In genomic region chr3:87618240-87618639, GRCm38 (mm10) we compare ENCODE assay signal across 8 mouse cellular contexts. TPM values are rescaled to one million over a fixed set of nuclear protein-coding genes. Genes with fewer than 3 reads are reported as not detected.
A peak's percentile ranks its signal among the peaks of the same experiment; 100 is the strongest.
DNase-seq lines count a peak whose midpoint lies in the region; ATAC-seq lines count a peak whose summit lies in the region.

No protein-coding gene starts in this region.

- peak overlapping the region; percentile 87 for H3K4me2 ChIP-seq in kidney, embryonic 14.5 days (replicated peaks; ENCODE audit: low read depth, low read length)
- H3K4me2 ChIP-seq in hindbrain, embryonic 14.5 days (replicated peaks), result peak overlapping the region; percentile 98
- H3K4me2 ChIP-seq in midbrain, embryonic 14.5 days (ENCODE audit: low read length), result peak overlapping the region; percentile 99

- H3K4me1 ChIP-seq in kidney, embryonic 14.5 days (ENCODE audit: control insufficient read depth, insufficient read depth, low read length), result peaks cover 30% of the 10 kb centered on the region
- peaks cover 46% of the 10 kb centered on the region for H3K4me1 ChIP-seq in hindbrain, embryonic 14.5 days (replicated peaks; ENCODE audit: control insufficient read depth, insufficient read depth, low read length)
- H3K4me1 ChIP-seq in midbrain, embryonic 14.5 days (ENCODE audit: control insufficient read depth, insufficient read depth, low read length), result peaks cover 41% of the 10 kb centered on the region

- H3K27me3 ChIP-seq in kidney, embryonic 14.5 days (ENCODE audit: control insufficient read depth, insufficient read depth, low read length), result no peaks in the 10 kb centered on the region
- H3K27me3 ChIP-seq in hindbrain, embryonic 14.5 days (ENCODE audit: control insufficient read depth, insufficient read depth, low read length), result no peaks in the 10 kb centered on the region
- no peaks in the 10 kb centered on the region for H3K27me3 ChIP-seq in midbrain, embryonic 14.5 days (ENCODE audit: control insufficient read depth, insufficient read depth, low read length)

- 3% methylated on average over 3 of the region's 3 CpGs for WGBS in kidney, embryonic 14.5 days
- 3% methylated on average over 3 of the region's 3 CpGs for WGBS in hindbrain, embryonic 14.5 days
- 0% methylated on average over 3 of the region's 3 CpGs for WGBS in midbrain, embryonic 14.5 days

- H3K4me3 ChIP-seq in kidney, embryonic 14.5 days (ENCODE audit: low read length), result peak overlapping the region; percentile 79
- H3K4me3 ChIP-seq in hindbrain, embryonic 14.5 days (replicated peaks; ENCODE audit: low read length), result peak overlapping the region; percentile 66
- H3K4me3 ChIP-seq in midbrain, embryonic 14.5 days (replicated peaks; ENCODE audit: low read depth, low read length), result peak overlapping the region; percentile 82

- no peak overlapping the region for H3K27ac ChIP-seq in kidney, embryonic 14.5 days (ENCODE audit: low read depth, low read length)
- peak overlapping the region; percentile 88; the same call in 1 of the 2 replicates for H3K27ac ChIP-seq in hindbrain, embryonic 14.5 days
- H3K27ac ChIP-seq in midbrain, embryonic 14.5 days (replicated peaks; ENCODE audit: low read depth, low read length), result peak overlapping the region; percentile 91

- H3K36me3 ChIP-seq in kidney, embryonic 14.5 days (ENCODE audit: control insufficient read depth, insufficient read depth, low read length), result no peaks in the 10 kb centered on the region
- H3K36me3 ChIP-seq in hindbrain, embryonic 14.5 days (replicated peaks; ENCODE audit: control insufficient read depth, insufficient read depth), result no peaks in the 10 kb centered on the region
- no peaks in the 10 kb centered on the region for H3K36me3 ChIP-seq in midbrain, embryonic 14.5 days (ENCODE audit: control insufficient read depth, insufficient read depth, low read length)

- DNase-seq in kidney, adult 9 months, result no peak
- DNase-seq in adipocyte (ENCODE audit: low spot score), result peak; percentile 33
- DNase-seq in hindbrain, embryonic 14.5 days (ENCODE audit: low spot score), result no peak
- no peak for DNase-seq in midbrain, embryonic 14.5 days
- DNase-seq in yolk sac, embryonic 10.5 days (ENCODE audit: low spot score), result no peak
- DNase-seq in gastrocnemius, postnatal 36 days, result no peak
- DNase-seq in kidney, adult 18-20 months, result no peak

- intact Hi-C loops in gastrocnemius, postnatal 36 days (cut with DNase I), result loop anchor here (5.0 kb wide), 1 partner anchor 86 kb away; no protein-coding TSS in a partner anchor

- H3K9me3 ChIP-seq in kidney, embryonic 14.5 days (ENCODE audit: control insufficient read depth, low read length), result no peaks in the 10 kb centered on the region
- H3K9me3 ChIP-seq in hindbrain, embryonic 14.5 days (ENCODE audit: control insufficient read depth, low read length), result no peaks in the 10 kb centered on the region
- H3K9me3 ChIP-seq in midbrain, embryonic 14.5 days (ENCODE audit: control insufficient read depth, low read length), result no peaks in the 10 kb centered on the region

- ATAC-seq in kidney, embryonic 14.5 days (ENCODE audit: low FRiP score, low TSS enrichment), result no peak
- ATAC-seq in hindbrain, embryonic 14.5 days (ENCODE audit: low FRiP score), result no peak
- ATAC-seq in midbrain, embryonic 14.5 days (ENCODE audit: low FRiP score, low TSS enrichment), result no peak

- H3K9ac ChIP-seq in kidney, embryonic 14.5 days (ENCODE audit: low read depth, low read length), result peak overlapping the region; percentile 91; the same call in 1 of the 2 replicates
- H3K9ac ChIP-seq in hindbrain, embryonic 14.5 days, result peak overlapping the region; percentile 77
- peak overlapping the region; percentile 83 for H3K9ac ChIP-seq in midbrain, embryonic 14.5 days (replicated peaks; ENCODE audit: low read length)

RNA-seq across cellular contexts. Expression of gene Arhgef11, which starts 0.9 kb away (rescaled TPM):
- polyA plus RNA-seq in kidney, embryonic 14.5 days (2014; fragmentation: Nextera tagmentation; extraction: Ambion mirVana), result 11.0 and 21.9 TPM in 2 replicates
- 27.0 and 28.0 TPM in 2 replicates for polyA plus RNA-seq in hindbrain, embryonic 14.5 days (2014; fragmentation: Nextera tagmentation; extraction: Ambion mirVana)
- polyA plus RNA-seq in midbrain, embryonic 14.5 days (2014; fragmentation: Nextera tagmentation; extraction: Ambion mirVana), result 22.8 and 30.6 TPM in 2 replicates
- total RNA-seq in gastrocnemius, postnatal 36 days (2021), result 10 to 100 TPM; 16.5 to 16.9 TPM
